Mouse (Mus musculus): ENCODE measurements around the gene Upk1a.
A peak's percentile ranks its signal among the peaks of the same experiment; 100 is the strongest.

- TF ChIP-seq POLR2A (IDR thresholded peaks at IDR 0.05; ENCODE audit: low read depth, low read length) (peak; percentile 60), CTCF (conservative IDR thresholded peaks at IDR 0.05 in 1 of 2, IDR thresholded peaks at IDR 0.05 in 1 of 2; ENCODE audit: low read depth in 2 of 2, low read length in 2 of 2) (no peak), USF1 (IDR thresholded peaks at IDR 0.05; ENCODE audit: low read depth, low read length) (no peak), ELF1 (IDR thresholded peaks at IDR 0.05; ENCODE audit: low read depth, low read length) (peak; percentile 69), EP300 (IDR thresholded peaks at IDR 0.05; ENCODE audit: low read length) (no peak), PAX5 (IDR thresholded peaks at IDR 0.05; ENCODE audit: low read length) (no peak), MYC (IDR thresholded peaks at IDR 0.05; ENCODE audit: low read depth, low read length) (peak; percentile 89), MEF2A (IDR thresholded peaks at IDR 0.05; ENCODE audit: borderline replicate concordance, low read depth, low read length) (peak; percentile 68), CHD2 (IDR thresholded peaks at IDR 0.05; ENCODE audit: low read length) (peak; percentile 98), E2F4 (IDR thresholded peaks at IDR 0.05; ENCODE audit: insufficient replicate concordance, low read depth, low read length) (peak; percentile 29; the same call in 1 of the 2 replicates), ETS1 (conservative IDR thresholded peaks at IDR 0.05; ENCODE audit: low read depth, low read length) (0 out of 2 replicates have a peak, but pooled peaks have one; percentile 24), HCFC1 (IDR thresholded peaks at IDR 0.05; ENCODE audit: low read depth, low read length) (peak; percentile 96), ZNF384 (IDR thresholded peaks at IDR 0.05; ENCODE audit: low read depth, low read length) (peak; percentile 94), RAD21 (IDR thresholded peaks at IDR 0.05; ENCODE audit: low read depth, low read length) (no peak)
Observed at GRCm38 (mm10) chr7:30563117-30563905, 49.3 kb downstream of the Upk1a start, which contains the start of the genes U2af1l4, Gm49396 and Psenen.

Data from CH12.LX (cell line).